Mouse (Mus musculus): Measurements from ENCODE around the gene Cmklr1.
"Not testable (repeated sequence)": the region's sequence is repeated elsewhere in the genome, so short reads cannot be mapped to it uniquely, and the experiment has no call there.

Cmklr1 gene

GRCm38 (mm10) chr5:113585619-113586457 lies 64.4 kb downstream of the Cmklr1 start:
- not testable (repeated sequence) for DNase-seq

DNA sequence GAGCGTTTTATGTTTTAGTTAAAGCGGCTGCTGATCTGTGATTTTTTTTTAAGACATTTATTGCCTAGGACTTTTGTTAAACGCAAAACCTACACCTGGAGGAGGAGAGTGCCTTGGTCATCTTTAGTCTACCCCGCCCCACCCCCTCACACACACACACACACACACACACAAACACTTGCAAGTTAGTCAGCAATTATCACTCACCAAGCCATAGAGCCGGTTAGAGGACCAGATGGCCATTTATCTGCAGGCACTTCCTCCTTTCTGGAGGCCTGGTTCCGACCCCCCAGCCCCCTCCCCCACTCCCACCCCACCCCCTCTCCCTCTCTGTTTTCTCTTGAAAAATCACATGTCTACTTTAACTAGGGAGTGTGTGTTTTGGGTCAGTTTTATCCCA lies 65.8 kb downstream of the Cmklr1 start:
- DNase-seq = no peak

GRCm38 (mm10) chr5:113583424-113584162 lies 66.6 kb downstream of the Cmklr1 start:
- DNase-seq = no peak

- DNase-seq = no peak
These were observed 69.4 kb downstream of the Cmklr1 start for GRCm38 (mm10) chr5:113580801-113581200.

GRCm38 (mm10) chr5:113580248-113580647 lies 70.0 kb downstream of the Cmklr1 start:
- no peak for DNase-seq

DNA sequence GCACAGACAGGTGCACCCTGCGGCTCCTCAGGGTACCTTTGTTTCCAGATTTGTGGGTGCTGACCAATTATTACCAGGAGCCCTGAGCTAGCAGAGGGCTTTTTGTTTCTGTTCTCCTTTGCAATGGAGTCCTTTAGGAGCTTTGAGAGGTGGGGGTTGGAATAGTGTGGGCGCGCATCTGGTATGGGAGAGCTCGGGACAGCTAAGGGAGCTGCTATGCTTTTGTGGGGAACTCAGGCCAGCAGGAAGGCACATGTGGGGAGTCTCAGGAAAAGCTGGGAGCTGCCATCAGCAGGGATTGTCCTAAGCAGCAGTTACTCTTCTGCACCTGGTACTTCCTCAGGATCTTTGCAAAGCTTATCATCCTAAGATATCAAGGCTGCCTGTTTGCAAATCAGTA lies 71.1 kb downstream of the Cmklr1 start:
- DNase-seq = no peak

GRCm38 (mm10) chr5:113578428-113578827 lies 71.8 kb downstream of the Cmklr1 start:
- no peak for DNase-seq

- DNase-seq = no peak
These were observed 72.7 kb downstream of the Cmklr1 start for GRCm38 (mm10) chr5:113577555-113577954.

GRCm38 (mm10) chr5:113570056-113570717 lies 80.0 kb downstream of the Cmklr1 start:
- DNase-seq = no peak

DNA sequence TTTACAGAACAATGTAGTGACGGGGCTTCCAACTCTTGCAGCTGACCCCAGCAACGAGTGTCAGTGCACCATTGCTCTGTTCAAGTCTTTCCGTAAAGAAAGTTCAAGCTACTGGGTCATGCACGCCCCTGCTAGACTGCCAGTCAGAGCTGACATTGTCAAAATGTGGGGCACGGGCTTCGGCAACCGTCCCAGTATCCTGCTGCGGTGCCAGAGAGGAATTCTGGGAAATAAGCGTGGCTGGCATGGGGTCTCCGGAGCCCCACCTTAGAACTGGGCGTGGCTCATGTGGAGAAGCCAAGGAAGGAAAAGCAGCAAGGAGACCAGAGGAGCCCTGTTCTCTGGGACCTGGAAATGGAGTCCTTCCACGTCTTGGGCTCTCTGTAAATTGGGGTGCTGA lies 84.4 kb downstream of the Cmklr1 start:
- no peak for DNase-seq

- peak; percentile 64 to 71 for DNase-seq
These were observed 84.9 kb downstream of the Cmklr1 start for GRCm38 (mm10) chr5:113565101-113565854.

DNA sequence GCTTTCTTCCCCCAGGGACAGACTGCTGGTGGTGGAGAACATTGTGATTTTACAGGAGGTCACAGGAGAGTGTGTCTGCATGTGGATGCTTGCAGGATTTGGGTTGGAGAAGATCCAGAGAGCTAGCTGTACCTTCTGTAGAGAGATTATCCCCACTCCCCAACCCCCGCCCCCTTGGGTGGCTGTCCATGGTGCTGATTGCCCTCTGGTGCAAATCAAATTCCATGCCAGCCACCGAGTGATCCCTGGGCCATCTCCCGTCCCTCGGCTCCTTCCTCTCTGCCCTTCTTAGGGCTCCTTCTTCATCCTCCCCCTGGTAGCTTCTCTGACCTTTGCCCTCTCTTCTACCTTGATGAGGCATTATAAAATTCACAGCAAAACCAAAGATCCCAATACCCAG lies 85.8 kb downstream of the Cmklr1 start:
- DNase-seq = no peak
